Mouse (Mus musculus) monocyte, adult 5-6 weeks (primary cell): ENCODE measurements around the gene Gm21719. TPM values are rescaled to one million over a fixed set of nuclear protein-coding genes. Genes with fewer than 3 reads are reported as not detected.
"Not testable (repeated sequence)": the region's sequence is repeated elsewhere in the genome, so short reads cannot be mapped to it uniquely, and the experiment has no call there.

Source experiments
- ATAC-seq: fragments of 153-309, 156-312 bp; replicated peaks from 2 replicates; pipeline ENCODE4 v1.8.0; 2017; ENCODE audit warnings: mild to moderate bottlenecking; ENCODE audit not compliant: low TSS enrichment, insufficient number of reproducible peaks, severe bottlenecking, poor library complexity, low FRiP score
- total RNA-seq: library from RNA; stranded (forward); fragments of 200-1000, 200-491, 200-594 nt; gene quantifications from 3 replicates; pipeline ENCODE4 v1.2.3, GENCODE M21; 2017

Gene Gm21719
- not detected in 3 replicates for total RNA-seq

DNA sequence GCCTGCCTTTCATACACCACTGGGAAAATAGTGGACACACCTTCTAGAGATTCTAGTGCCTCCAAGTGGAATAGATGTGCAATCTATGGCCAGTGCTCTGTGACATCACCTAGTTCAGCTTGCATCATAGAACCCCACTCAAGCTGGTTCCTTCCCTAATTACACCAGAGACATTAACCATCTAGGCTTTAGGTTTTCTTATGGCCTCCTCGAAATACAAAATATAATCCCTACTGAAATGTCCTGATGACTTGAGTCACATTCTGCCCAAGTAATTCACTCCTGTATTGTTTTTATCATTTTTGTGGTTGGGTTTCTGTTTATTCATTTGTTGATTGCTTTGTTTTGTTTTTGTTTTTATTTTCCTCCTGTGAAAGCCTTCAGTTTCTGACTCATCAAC, at the start of gene Gm21719:
Gm21719 (minus strand) TSS at position 101 of the 400 bp plus-strand sequence.
- not testable (repeated sequence) for ATAC-seq

Other genes starting within 250 kb of the Gm21719 start
- gene Gm28919, start 99.3 kb downstream of the Gm21719 start, total RNA-seq = not detected in 3 replicates
- 0.96 TPM in 1 of 3 replicates, not detected in the others for gene Gm20830, start 235.4 kb upstream of the Gm21719 start, total RNA-seq